Mouse (Mus musculus) G1E-ER4 (cell line): ENCODE data around the gene Sipa1l2. TPM values are rescaled to one million over a fixed set of nuclear protein-coding genes. Genes with fewer than 3 reads are reported as not detected.

ENCODE experiments used
- GATA1 ChIP-seq: IDR thresholded peaks from one replicate; pipeline ENCODE4 v1.8.0; 2012; ENCODE audit warnings: low read length, inconsistent platforms
- polyA plus RNA-seq: library from polyadenylated mRNA; stranded (reverse); fragments of >175 nt; gene quantifications from 2 replicates; pipeline ENCODE4 v1.2.3, GENCODE M21; 2012

The Sipa1l2 gene
- polyA plus RNA-seq, 1 experiment, result not detected

GRCm38 (mm10) chr8:125560825-125561490 lies 8.7 kb downstream of the Sipa1l2 start:
- TF ChIP-seq GATA1, result no peak

- TF ChIP-seq GATA1, result no peak
Measured at GRCm38 (mm10) chr8:125559066-125559653, 10.4 kb downstream of the Sipa1l2 start.

GRCm38 (mm10) chr8:125558109-125559065 lies 11.2 kb downstream of the Sipa1l2 start:
- no peak for TF ChIP-seq GATA1

GRCm38 (mm10) chr8:125557391-125558108 lies 12.1 kb downstream of the Sipa1l2 start:
- no peak for TF ChIP-seq GATA1

- no peak for TF ChIP-seq GATA1
Measured at GRCm38 (mm10) chr8:125556706-125557105, 12.9 kb downstream of the Sipa1l2 start.

GRCm38 (mm10) chr8:125550567-125550966 lies 19.0 kb downstream of the Sipa1l2 start:
- TF ChIP-seq GATA1, result no peak

- no peak for TF ChIP-seq GATA1
Measured at GRCm38 (mm10) chr8:125547296-125547695, 22.3 kb downstream of the Sipa1l2 start.

- TF ChIP-seq GATA1, result no peak
Measured at GRCm38 (mm10) chr8:125545866-125546265, 23.7 kb downstream of the Sipa1l2 start.

GRCm38 (mm10) chr8:125542893-125543613 lies 26.6 kb downstream of the Sipa1l2 start:
- TF ChIP-seq GATA1, result no peak

- TF ChIP-seq GATA1, result no peak
Measured at GRCm38 (mm10) chr8:125539056-125540013, 30.3 kb downstream of the Sipa1l2 start.

GRCm38 (mm10) chr8:125538265-125538664 lies 31.3 kb downstream of the Sipa1l2 start:
- no peak for TF ChIP-seq GATA1

- no peak for TF ChIP-seq GATA1
Measured at GRCm38 (mm10) chr8:125533709-125534108, 35.9 kb downstream of the Sipa1l2 start.

- TF ChIP-seq GATA1, result no peak
Measured at GRCm38 (mm10) chr8:125532953-125533352, 36.7 kb downstream of the Sipa1l2 start.

- no peak for TF ChIP-seq GATA1
Measured at GRCm38 (mm10) chr8:125532177-125532576, 37.4 kb downstream of the Sipa1l2 start.

GRCm38 (mm10) chr8:125531640-125532039 lies 38.0 kb downstream of the Sipa1l2 start:
- no peak for TF ChIP-seq GATA1
